Mouse (Mus musculus) liver, postnatal 0 days (tissue): ENCODE measurements around the gene Lbh. TPM values are rescaled to one million over a fixed set of nuclear protein-coding genes. Genes with fewer than 3 reads are reported as not detected.

ENCODE experiments used
- ATAC-seq: fragments of 200-750 bp; cut with Nextera tagmentation; 2 replicates; pipeline ENCODE4 v1.8.0; 2017; ENCODE audit warnings: mild to moderate bottlenecking, moderate library complexity
- DNase-seq: peaks from one replicate; pipeline ENCODE4 v3.0.0-alpha.2; 2016
- H3K27ac ChIP-seq: fragments of 300-500 bp; sonication (generic); 2 replicates; pipeline ENCODE4 v1.5.1; 2014; ENCODE audit warnings: antibody characterized with exemption, moderate library complexity, mild to moderate bottlenecking, low read depth
- H3K27me3 ChIP-seq: fragments of 300-500 bp; sonication (generic); 2 replicates; pipeline ENCODE4 v1.6.1; 2014; ENCODE audit warnings: low read length, control low read depth, mixed read lengths; ENCODE audit not compliant: insufficient read depth
- H3K36me3 ChIP-seq: fragments of 300-500 bp; sonication (generic); replicated peaks from 2 replicates; pipeline ENCODE4 v1.6.1; 2014; ENCODE audit warnings: mild to moderate bottlenecking, control low read depth, low read length, moderate library complexity, mixed read lengths; ENCODE audit not compliant: insufficient read depth
- H3K4me1 ChIP-seq: fragments of 300-500 bp; sonication (generic); 2 replicates; pipeline ENCODE4 v1.6.1; 2014; ENCODE audit warnings: antibody characterized with exemption, mild to moderate bottlenecking, control low read depth; ENCODE audit not compliant: insufficient read depth
- H3K4me2 ChIP-seq: fragments of 300-500 bp; sonication (generic); 2 replicates; pipeline ENCODE4 v1.6.1; 2014; ENCODE audit warnings: low read depth, mild to moderate bottlenecking, low read length, moderate library complexity, mixed read lengths
- H3K4me3 ChIP-seq: fragments of 300-500 bp; sonication (generic); 2 replicates; pipeline ENCODE4 v1.5.1; 2014; ENCODE audit warnings: low read depth, low read length
- H3K9ac ChIP-seq: fragments of 300-500 bp; sonication (generic); replicated peaks from 2 replicates; pipeline ENCODE4 v1.6.1; 2014; ENCODE audit warnings: mild to moderate bottlenecking, moderate library complexity
- H3K9me3 ChIP-seq: fragments of 300-500 bp; sonication (generic); 2 replicates; pipeline ENCODE4 v1.6.1; 2016; ENCODE audit warnings: mild to moderate bottlenecking, control low read depth, low read length, mixed read lengths
- CTCF ChIP-seq: sonication (generic); IDR thresholded peaks from 2 replicates; pipeline ENCODE4 v1.5.1; 2016; ENCODE audit warnings: antibody characterized with exemption, low read depth
- EP300 ChIP-seq: IDR thresholded peaks from 2 replicates; pipeline ENCODE4 v1.6.1; 2016; ENCODE audit warnings: antibody characterized with exemption, low read depth, mild to moderate bottlenecking
- WGBS: fragments of 180-500 bp; shearing (Covaris S2); extraction: QIAGEN DNeasy Blood & Tissue Kit; methylation state at CpG from one replicate; pipeline ENCODE4 v1.1.7; 2014; ENCODE audit not compliant: insufficient replicate concordance; 5-methylcytosine and 5-hydroxymethylcytosine counted together
- polyA plus RNA-seq: library from polyadenylated mRNA; unstranded; fragments of >200 nt; fragmentation: Nextera tagmentation; extraction: Ambion mirVana; gene quantifications from 2 replicates; pipeline ENCODE4 v1.2.1, GENCODE M21; 2015

Lbh gene
- polyA plus RNA-seq, 1 experiment from 2014 or later, result 0.94 TPM

DNA sequence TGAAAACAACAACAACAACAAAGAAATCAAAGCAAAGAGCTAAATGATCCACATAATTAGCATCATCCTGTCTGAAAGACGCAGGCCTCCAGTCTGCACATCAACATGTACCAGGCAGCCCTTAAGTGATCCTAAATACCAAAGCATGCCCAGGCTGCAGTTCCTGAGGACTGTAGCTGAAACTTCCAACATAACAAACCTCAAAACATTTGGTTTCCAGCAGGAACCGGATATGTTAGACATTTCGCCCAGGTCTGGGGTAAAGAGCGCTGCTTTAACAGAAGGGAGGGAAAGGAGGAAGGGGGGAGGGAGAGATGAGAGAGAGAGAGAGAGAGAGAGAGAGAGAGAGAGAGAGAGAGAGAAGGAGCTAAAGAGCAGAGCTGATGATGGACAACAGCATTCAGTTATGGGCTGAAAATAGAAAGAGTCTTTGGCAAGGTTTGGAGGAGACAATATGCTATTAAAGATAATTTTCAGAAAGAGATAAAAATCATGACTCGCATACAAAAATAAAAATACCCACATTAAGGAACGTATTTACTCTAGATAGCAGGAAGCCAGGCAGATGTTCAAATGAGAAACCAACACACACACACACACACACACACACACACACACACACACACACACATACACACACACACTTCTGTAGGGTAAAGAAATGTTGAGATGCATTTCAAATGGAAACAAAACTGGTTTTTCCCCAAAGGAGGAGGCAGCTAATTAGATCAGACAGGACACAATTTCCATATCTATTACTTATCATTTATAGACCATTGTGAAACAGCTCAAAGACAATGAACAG lies 49.5 kb downstream of the Lbh start:
- Histone ChIP-seq H3K36me3 (no peaks in the 10 kb centered on the region), H3K27ac (peak overlapping the region; percentile 62; the same call in 1 of the 2 replicates), H3K4me2 (no peak overlapping the region), H3K27me3 (no peaks in the 10 kb centered on the region), H3K4me1 (peaks cover 4% of the 10 kb centered on the region; the same call in 1 of the 2 replicates), H3K9me3 (no peaks in the 10 kb centered on the region), H3K4me3 (no peak overlapping the region), H3K9ac (no peak overlapping the region)
- 39% methylated on average over 6 of the region's 6 CpGs for WGBS
- ATAC-seq (no peak), DNase-seq (no peak)
- TF ChIP-seq EP300 (no peak), CTCF (no peak)

DNA sequence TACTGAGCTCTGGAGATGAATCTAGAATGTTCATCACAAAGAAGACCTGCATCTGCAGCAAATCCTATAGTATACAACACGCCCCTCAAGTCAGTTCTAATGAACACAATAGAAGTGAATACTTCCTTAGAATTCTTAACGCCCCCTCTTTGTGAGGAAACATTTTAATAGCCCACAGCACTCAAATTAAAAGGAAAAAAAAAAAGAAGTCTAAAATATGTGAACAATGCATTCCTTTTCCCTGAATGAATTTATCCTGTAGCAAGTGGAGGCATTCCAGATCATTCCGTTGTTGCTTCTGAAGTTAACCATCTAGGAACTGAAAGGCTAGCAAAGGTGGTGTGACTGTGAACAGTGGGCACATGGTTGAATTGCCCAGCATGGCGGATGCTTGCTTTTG lies 50.6 kb downstream of the Lbh start:
- Histone ChIP-seq H3K4me2 (no peak overlapping the region), H3K27ac (no peak overlapping the region), H3K9ac (no peak overlapping the region), H3K9me3 (no peaks in the 10 kb centered on the region), H3K4me1 (peaks cover 4% of the 10 kb centered on the region; the same call in 1 of the 2 replicates), H3K36me3 (no peaks in the 10 kb centered on the region), H3K4me3 (no peak overlapping the region), H3K27me3 (no peaks in the 10 kb centered on the region)
- WGBS, result 77% methylated on average over 4 of the region's 4 CpGs
- TF ChIP-seq CTCF (no peak), EP300 (no peak)
- ATAC-seq (no peak), DNase-seq (no peak)

DNA sequence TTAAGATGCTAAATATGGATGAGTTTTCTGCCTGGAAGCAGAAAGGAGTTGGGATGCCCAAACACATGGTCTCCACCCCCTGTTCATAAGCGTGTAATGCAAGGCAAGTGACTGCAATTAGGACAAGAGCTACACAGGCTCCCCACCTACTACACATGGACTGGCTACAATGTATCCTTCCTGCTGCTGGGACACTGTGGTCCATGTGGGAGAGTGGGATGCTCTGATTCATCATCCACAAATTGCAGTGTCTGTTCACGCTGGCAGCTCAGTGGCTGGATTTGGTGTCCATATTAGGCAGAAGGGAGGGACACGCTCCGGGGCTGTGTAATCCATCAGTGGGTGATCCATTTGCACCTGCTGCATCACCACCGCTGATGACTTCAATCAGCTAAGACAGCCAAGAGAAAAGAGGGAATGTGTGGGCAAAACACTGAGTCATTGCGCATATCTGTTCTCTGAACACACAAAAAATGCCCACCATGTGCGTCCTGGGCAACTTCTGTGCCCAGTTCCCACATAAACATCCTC lies 52.6 kb downstream of the Lbh start:
- Histone ChIP-seq H3K9me3 (no peaks in the 10 kb centered on the region), H3K4me3 (no peak overlapping the region), H3K27me3 (no peaks in the 10 kb centered on the region), H3K4me2 (no peak overlapping the region), H3K9ac (no peak overlapping the region), H3K4me1 (peaks cover 4% of the 10 kb centered on the region; the same call in 1 of the 2 replicates), H3K36me3 (no peaks in the 10 kb centered on the region), H3K27ac (no peak overlapping the region)
- TF ChIP-seq EP300, result no peak
- TF ChIP-seq CTCF, result no peak
- DNase-seq, result no peak
- no peak for ATAC-seq
- WGBS, result 83% methylated on average over 7 of the region's 7 CpGs

DNA sequence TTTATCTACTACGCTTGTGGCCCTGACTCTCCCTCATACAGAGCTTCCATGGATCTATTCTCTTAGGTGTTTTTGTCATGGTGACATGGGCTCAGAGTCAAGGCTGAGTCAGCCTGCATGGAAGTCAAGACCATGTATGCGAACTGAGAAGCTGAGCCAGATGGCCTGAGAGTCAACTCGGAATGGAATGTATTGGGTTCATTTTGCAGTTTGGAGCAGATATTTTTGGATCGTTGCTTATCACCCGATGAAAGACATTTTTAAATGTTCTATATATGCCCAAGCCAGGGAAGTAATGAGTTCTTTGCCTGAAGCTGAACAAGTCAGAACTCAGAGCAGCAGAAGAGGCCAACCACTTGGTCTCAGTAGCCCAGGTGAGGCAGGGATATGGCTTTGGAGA lies 54.9 kb downstream of the Lbh start:
- Histone ChIP-seq H3K9ac (no peak overlapping the region), H3K4me2 (no peak overlapping the region), H3K27me3 (no peaks in the 10 kb centered on the region), H3K36me3 (no peaks in the 10 kb centered on the region), H3K27ac (no peak overlapping the region), H3K9me3 (no peaks in the 10 kb centered on the region), H3K4me3 (no peak overlapping the region), H3K4me1 (0 out of 2 replicates have a peak, but pooled peaks cover 3% of the 10 kb centered on the region)
- WGBS, result 85% methylated on average over 5 of the region's 5 CpGs
- TF ChIP-seq EP300 (no peak), CTCF (no peak)
- ATAC-seq, result no peak
- DNase-seq, result no peak

- Histone ChIP-seq H3K36me3 (no peaks in the 10 kb centered on the region), H3K9me3 (no peaks in the 10 kb centered on the region), H3K4me1 (no peaks in the 10 kb centered on the region), H3K27ac (no peak overlapping the region), H3K4me2 (no peak overlapping the region), H3K27me3 (no peaks in the 10 kb centered on the region), H3K9ac (no peak overlapping the region), H3K4me3 (no peak overlapping the region)
- TF ChIP-seq EP300 (0 out of 2 replicates have a peak, but pooled peaks have one; percentile 31), CTCF (no peak)
- 47% methylated on average over 11 of the region's 11 CpGs for WGBS
- DNase-seq (no peak), ATAC-seq (no peak)
Observed at GRCm38 (mm10) chr17:72976258-72977231, 58.4 kb downstream of the Lbh start.

- ATAC-seq (no peak), DNase-seq (no peak)
- H3K4me2 ChIP-seq, result no peak overlapping the region
- no peaks in the 10 kb centered on the region for H3K27me3 ChIP-seq
- H3K9ac ChIP-seq, result no peak overlapping the region
- no peak overlapping the region for H3K27ac ChIP-seq
- no peaks in the 10 kb centered on the region for H3K4me1 ChIP-seq
- H3K9me3 ChIP-seq, result no peaks in the 10 kb centered on the region
- TF ChIP-seq CTCF (no peak), EP300 (no peak)
- WGBS, result 68% methylated on average over 1 of the region's 1 CpGs
- no peaks in the 10 kb centered on the region for H3K36me3 ChIP-seq
- H3K4me3 ChIP-seq, result no peak overlapping the region
Observed at GRCm38 (mm10) chr17:72977616-72978015, 59.5 kb downstream of the Lbh start.
